Mouse (Mus musculus): Measurements from ENCODE around the gene BC049715. TPM values are rescaled to one million over a fixed set of nuclear protein-coding genes. Genes with fewer than 3 reads are reported as not detected.
"Not testable (repeated sequence)": the region's sequence is repeated elsewhere in the genome, so short reads cannot be mapped to it uniquely, and the experiment has no call there.

Gene BC049715
- polyA plus RNA-seq, 1 experiment from 2014 or later: 2.3 TPM

DNA sequence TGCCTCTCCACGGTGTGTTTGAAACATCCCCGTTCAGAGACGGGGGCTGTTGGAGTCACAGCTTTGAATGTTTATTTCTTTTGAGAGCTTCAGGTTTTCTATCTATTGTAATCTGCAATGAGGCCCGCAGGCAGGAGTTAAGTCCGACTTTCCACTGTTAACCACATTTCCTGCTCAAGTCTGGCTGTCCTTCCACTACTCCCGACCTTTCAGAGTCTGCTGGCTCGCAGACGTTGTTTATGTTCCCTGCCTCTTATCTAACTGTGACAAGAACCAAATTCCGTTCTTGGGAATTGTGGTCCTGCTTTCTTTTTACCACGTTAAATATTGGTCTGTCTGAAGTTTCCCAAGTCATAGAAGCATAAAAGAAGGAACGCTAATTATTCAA lies 30.4 kb downstream of the BC049715 start:
- no peaks in the 10 kb centered on the region for H3K9me3 ChIP-seq
- no peak overlapping the region for H3K4me3 ChIP-seq
- H3K27me3 ChIP-seq (ENCODE audit: insufficient read depth, poor library complexity, severe bottlenecking): no peaks in the 10 kb centered on the region
- peak overlapping the region; percentile 64 for H3K27ac ChIP-seq
- H3K36me3 ChIP-seq: no peaks in the 10 kb centered on the region
- DNase-seq (ENCODE audit: low spot score): no peak
- peaks cover 8% of the 10 kb centered on the region; the same call in 1 of the 2 replicates for H3K4me1 ChIP-seq (replicated peaks)
- 65% methylated on average over 11 of the region's 11 CpGs for WGBS

DNA sequence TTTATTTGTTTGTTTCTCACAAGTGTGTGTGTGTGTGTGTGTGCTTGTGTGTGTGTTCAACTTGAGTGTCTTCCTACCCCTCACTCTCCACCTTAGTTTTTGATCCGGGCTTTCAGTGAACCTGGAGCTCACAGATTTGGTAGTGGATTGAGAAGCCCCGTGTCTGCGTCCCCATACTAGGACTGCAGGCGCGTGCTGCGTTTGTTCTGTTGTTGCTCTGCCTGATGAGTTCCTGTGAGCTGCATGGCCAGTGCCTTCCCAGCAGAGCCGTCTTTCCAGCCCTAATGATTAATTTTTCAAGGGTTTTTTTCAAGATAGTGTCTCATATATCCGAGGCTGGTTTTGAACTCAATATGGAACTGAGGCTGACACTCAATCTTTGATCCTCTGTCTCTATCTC lies 31.0 kb downstream of the BC049715 start:
- Histone ChIP-seq H3K36me3 (no peaks in the 10 kb centered on the region), H3K27me3 (ENCODE audit: insufficient read depth, poor library complexity, severe bottlenecking) (no peaks in the 10 kb centered on the region), H3K27ac (peak overlapping the region; percentile 69), H3K4me3 (no peak overlapping the region), H3K9me3 (no peaks in the 10 kb centered on the region), H3K4me1 (replicated peaks) (0 out of 2 replicates have a peak, but pooled peaks cover 7% of the 10 kb centered on the region)
- no peak for DNase-seq (ENCODE audit: low spot score)
- 85% methylated on average over 8 of the region's 8 CpGs for WGBS

DNA sequence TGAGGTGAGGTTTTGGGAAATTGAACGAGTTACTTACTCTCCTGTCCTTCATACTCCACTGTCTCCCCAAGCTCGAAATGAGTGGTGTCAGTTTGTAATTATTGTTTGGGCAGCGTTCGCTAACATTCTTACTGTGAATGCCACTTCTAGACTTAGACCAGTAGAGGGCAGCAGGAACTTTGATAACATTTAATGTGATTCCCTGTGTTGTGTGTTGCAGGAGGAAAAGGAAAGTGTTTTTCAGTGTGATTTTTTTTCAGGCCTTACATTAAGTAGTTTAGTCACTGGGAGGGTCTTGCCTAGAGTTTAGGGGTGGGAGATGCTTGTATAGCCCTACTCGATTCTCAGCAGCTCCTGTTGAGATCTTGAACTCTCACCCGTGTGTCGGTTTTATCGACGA lies 33.6 kb downstream of the BC049715 start:
- WGBS: 51% methylated on average over 9 of the region's 9 CpGs
- DNase-seq (ENCODE audit: low spot score): peak; percentile 12
- Histone ChIP-seq H3K27me3 (ENCODE audit: insufficient read depth, poor library complexity, severe bottlenecking) (no peaks in the 10 kb centered on the region), H3K4me3 (no peak overlapping the region), H3K9me3 (no peaks in the 10 kb centered on the region), H3K36me3 (no peaks in the 10 kb centered on the region), H3K4me1 (replicated peaks) (0 out of 2 replicates have a peak, but pooled peaks cover 7% of the 10 kb centered on the region), H3K27ac (no peak overlapping the region)

DNA sequence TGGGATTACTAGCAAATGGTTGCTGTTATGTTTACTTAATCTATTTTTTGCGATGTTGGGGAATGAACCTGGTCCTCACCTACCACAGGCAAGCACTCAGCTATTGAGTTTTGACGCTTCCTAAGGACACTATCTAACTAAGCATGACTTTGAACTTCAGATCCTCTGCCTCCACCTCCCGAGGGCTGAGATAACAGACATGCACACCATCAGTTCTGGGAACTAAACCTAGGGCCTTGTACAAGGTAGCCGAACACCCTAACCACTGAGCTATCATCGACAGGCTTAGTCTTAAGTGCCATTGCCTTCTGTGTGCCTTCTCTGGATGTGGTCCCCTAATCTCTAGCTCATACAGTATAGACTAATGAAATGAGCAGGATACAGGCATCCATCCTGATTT lies 37.9 kb downstream of the BC049715 start:
- H3K27ac ChIP-seq: no peak overlapping the region
- no peaks in the 10 kb centered on the region for H3K36me3 ChIP-seq
- H3K4me1 ChIP-seq (replicated peaks): no peaks in the 10 kb centered on the region
- H3K9me3 ChIP-seq: no peaks in the 10 kb centered on the region
- H3K27me3 ChIP-seq (ENCODE audit: insufficient read depth, poor library complexity, severe bottlenecking): no peaks in the 10 kb centered on the region
- H3K4me3 ChIP-seq: no peak overlapping the region
- DNase-seq (ENCODE audit: low spot score): no peak
- 95% methylated on average over 5 of the region's 5 CpGs for WGBS

DNA sequence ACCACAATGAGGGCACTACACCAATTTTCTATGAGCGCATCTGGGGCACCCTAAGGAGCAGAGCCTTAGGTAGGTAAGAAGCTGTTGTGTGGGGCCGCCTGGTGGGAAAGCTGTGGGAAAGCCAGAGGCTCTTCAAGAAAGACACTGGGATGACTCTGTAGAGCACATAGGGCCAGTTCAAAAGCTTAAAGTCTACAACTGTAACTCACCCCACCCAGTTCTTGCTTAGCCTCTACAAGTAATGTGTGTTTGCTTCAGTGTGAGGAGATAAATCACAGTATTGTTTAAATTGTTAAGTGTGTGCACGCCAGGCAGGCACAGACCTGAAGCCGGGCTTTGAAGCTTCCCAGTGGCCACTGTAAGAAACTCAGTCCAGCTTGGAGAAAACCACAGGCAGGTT lies 38.7 kb downstream of the BC049715 start:
- Histone ChIP-seq H3K27me3 (ENCODE audit: insufficient read depth, poor library complexity, severe bottlenecking) (no peaks in the 10 kb centered on the region), H3K27ac (no peak overlapping the region), H3K36me3 (no peaks in the 10 kb centered on the region), H3K9me3 (no peaks in the 10 kb centered on the region), H3K4me3 (no peak overlapping the region), H3K4me1 (replicated peaks) (no peaks in the 10 kb centered on the region)
- DNase-seq (ENCODE audit: low spot score): no peak
- WGBS: 79% methylated on average over 4 of the region's 4 CpGs

DNA sequence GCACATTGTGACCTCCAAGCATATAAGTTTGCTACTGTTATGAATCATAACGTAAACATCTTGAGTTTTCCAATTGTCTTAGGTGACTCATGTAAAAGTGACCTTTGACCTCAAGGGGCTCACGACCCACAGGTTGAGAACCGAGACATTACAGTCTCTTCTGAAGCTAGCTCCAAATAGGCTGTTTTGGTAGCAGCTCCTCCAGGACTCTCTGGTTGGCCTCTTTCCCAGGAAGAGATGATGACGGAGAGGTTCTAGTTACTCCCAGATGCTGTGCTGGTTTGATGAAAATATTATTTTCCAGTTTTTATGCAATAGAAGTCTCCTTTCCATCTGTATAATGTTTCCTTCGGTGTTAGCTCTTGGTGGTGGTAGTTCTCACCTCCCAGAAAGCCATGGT lies 41.5 kb downstream of the BC049715 start:
- Histone ChIP-seq H3K36me3 (no peaks in the 10 kb centered on the region), H3K27me3 (ENCODE audit: insufficient read depth, poor library complexity, severe bottlenecking) (no peaks in the 10 kb centered on the region), H3K27ac (no peak overlapping the region), H3K9me3 (no peaks in the 10 kb centered on the region), H3K4me3 (no peak overlapping the region), H3K4me1 (replicated peaks) (no peaks in the 10 kb centered on the region)
- no peak for DNase-seq (ENCODE audit: low spot score)
- WGBS: 81% methylated on average over 5 of the region's 5 CpGs

DNA sequence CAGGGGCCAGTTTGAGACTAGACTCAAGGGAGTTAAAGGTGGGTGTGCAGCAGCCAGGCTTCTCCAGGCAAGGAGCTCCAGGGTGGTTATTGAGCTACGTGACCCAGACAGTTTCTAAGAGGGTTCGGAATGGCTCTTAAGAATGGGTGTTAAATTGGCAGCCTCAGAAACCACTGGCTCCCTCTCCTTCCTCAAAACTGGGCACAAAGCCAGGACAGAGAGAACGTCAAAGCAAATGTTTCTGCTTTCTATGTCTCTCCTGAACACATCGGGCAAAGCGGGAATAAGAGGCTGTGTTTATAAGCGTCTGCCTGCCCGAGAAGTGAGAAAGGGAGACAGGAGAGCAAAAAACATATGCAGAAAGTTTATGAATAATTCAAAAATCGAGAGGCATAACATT lies 47.2 kb downstream of the BC049715 start:
- H3K4me3 ChIP-seq: no peak overlapping the region
- H3K27ac ChIP-seq: no peak overlapping the region
- no peaks in the 10 kb centered on the region for H3K9me3 ChIP-seq
- DNase-seq (ENCODE audit: low spot score): no peak
- 80% methylated on average over 8 of the region's 8 CpGs for WGBS
- H3K27me3 ChIP-seq (ENCODE audit: insufficient read depth, poor library complexity, severe bottlenecking): no peaks in the 10 kb centered on the region
- no peaks in the 10 kb centered on the region for H3K4me1 ChIP-seq (replicated peaks)
- no peaks in the 10 kb centered on the region for H3K36me3 ChIP-seq

DNA sequence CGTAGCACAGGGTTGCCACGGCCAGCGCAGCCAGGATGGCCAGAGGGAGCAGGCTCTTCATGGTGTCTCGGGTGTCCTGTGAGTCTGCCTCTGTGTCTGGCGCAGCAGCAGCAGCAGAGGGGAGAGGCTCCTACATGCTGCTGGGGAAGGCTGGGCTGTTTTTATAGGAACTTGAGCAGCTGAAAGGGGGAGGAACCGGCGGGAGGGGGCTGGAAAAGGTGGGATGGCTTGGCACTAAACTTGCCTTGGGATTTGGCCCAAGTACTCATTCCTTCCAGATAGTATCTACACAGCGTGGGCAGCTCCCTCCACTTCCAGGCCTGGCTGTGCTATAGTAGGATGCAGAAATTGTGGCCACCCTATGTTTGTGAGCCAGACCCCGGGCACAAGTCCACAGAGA lies 48.2 kb downstream of the BC049715 start, which contains the start of gene Mgp:
TSS of gene Mgp (minus strand) at position 154 of the 400 bp plus-strand sequence.
- 55% methylated on average over 9 of the region's 9 CpGs for WGBS

DNA sequence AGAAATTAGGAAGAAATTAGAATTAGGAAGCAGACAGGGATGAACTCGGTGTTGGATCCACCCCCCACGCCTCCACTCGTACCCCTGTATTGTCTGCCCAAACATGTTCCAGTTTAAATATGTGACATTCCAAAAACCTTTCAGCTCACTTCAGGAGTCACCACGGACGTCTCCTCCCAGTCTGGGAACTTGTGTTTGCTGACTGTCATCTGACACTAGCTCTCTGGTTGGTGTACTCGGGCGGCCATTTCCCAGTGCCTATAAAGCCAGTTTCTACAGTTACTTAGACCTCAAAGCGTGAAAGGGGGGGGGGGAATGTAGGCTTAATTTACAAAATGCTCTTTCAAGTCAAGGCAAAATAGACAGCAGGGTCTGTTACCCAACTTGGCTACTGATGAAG lies 54.3 kb downstream of the BC049715 start:
- H3K9me3 ChIP-seq: no peaks in the 10 kb centered on the region
- H3K4me1 ChIP-seq (replicated peaks): no peaks in the 10 kb centered on the region
- no peaks in the 10 kb centered on the region for H3K27me3 ChIP-seq (ENCODE audit: insufficient read depth, poor library complexity, severe bottlenecking)
- DNase-seq (ENCODE audit: low spot score): no peak
- H3K36me3 ChIP-seq: no peaks in the 10 kb centered on the region
- no peak overlapping the region for H3K4me3 ChIP-seq
- WGBS: 74% methylated on average over 8 of the region's 8 CpGs
- no peak overlapping the region for H3K27ac ChIP-seq

More for the DNA sequence above, 48.2 kb downstream of the BC049715 start, which contains the start of gene Mgp:
- no peak within 1 kb of the TSS for H3K27ac ChIP-seq
- H3K4me3 ChIP-seq: no peak within 1 kb of the TSS
- no peaks in the 10 kb centered on the region for H3K4me1 ChIP-seq (replicated peaks)
- H3K36me3 ChIP-seq: no peaks in the 10 kb centered on the region
- no peaks in the 10 kb centered on the region for H3K9me3 ChIP-seq
- DNase-seq (ENCODE audit: low spot score): peak; percentile 33
- no peaks in the 10 kb centered on the region for H3K27me3 ChIP-seq (ENCODE audit: insufficient read depth, poor library complexity, severe bottlenecking)

DNA sequence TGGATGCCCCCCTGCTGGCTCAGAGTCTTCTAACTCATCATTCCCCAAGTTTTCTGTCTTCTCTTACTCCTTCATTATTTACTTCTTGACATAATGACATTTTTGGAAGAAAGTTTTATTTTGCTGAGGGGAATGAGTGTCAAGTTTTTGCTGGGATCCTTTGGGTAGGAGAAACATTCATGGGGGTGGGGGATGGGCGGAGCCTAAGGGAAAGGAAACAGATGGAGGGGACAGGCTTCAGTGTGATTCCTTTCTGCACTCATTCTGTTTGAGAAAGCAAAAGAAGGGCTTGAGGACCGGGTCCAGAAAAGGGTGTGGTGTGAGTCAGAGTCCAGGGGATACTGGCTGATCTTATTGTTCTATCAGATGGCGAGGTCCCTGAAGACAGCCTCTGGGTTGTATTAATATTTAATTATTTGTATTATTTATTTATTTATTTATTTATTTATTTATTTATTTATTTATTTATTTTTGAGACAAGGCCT lies 56.0 kb downstream of the BC049715 start:
- Histone ChIP-seq H3K4me3 (no peak overlapping the region), H3K27ac (no peak overlapping the region), H3K36me3 (no peaks in the 10 kb centered on the region), H3K27me3 (ENCODE audit: insufficient read depth, poor library complexity, severe bottlenecking) (no peaks in the 10 kb centered on the region), H3K4me1 (replicated peaks) (no peaks in the 10 kb centered on the region), H3K9me3 (no peaks in the 10 kb centered on the region)
- DNase-seq (ENCODE audit: low spot score): no peak
- WGBS: 78% methylated on average over 3 of the region's 3 CpGs

DNA sequence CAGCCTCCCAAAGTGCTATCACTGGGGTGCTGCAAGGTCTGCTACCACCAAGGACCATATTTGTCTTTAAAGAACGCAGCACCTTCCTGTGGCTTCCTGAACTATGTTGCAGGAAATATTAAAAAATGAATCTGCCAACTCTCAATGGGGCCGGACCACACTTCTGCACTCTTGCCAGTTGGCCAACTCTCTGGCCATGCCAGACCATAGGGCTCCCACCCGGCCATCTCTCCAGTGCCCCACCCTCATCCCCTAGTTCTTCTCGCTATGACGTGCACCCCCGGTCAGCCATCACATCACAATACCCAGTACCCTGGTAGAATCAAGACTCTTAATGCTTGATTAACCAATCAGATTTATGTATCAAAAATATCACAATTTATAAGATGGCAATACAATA lies 56.5 kb downstream of the BC049715 start:
- DNase-seq (ENCODE audit: low spot score): no peak
- no peak overlapping the region for H3K27ac ChIP-seq
- H3K4me3 ChIP-seq: no peak overlapping the region
- WGBS: 92% methylated on average over 6 of the region's 6 CpGs
- no peaks in the 10 kb centered on the region for H3K27me3 ChIP-seq (ENCODE audit: insufficient read depth, poor library complexity, severe bottlenecking)
- no peaks in the 10 kb centered on the region for H3K9me3 ChIP-seq
- no peaks in the 10 kb centered on the region for H3K36me3 ChIP-seq
- H3K4me1 ChIP-seq (replicated peaks): no peaks in the 10 kb centered on the region

DNA sequence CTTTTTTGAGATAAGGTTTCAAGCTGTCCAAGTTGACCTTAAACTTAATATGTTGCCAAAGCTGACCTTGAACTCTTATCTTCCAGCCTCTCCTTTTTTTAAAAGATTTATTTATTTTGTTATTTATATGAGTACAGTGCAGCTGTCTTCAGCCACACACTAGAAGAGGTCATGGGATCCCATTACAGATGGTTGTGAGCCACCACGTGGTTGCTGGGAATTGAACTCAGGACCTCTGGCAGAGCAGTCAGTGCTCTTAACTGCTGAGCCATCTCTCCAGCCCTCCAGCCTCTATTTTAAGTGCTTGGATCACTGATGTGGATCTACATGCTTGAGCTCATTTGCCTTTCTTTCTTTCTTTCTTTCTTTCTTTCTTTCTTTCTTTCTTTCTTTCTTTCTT lies 57.3 kb downstream of the BC049715 start:
- not testable (repeated sequence) for H3K4me1 ChIP-seq (replicated peaks); H3K27me3 ChIP-seq (ENCODE audit: insufficient read depth, poor library complexity, severe bottlenecking); DNase-seq (ENCODE audit: low spot score); H3K9me3 ChIP-seq; H3K4me3 ChIP-seq; H3K27ac ChIP-seq; H3K36me3 ChIP-seq
- WGBS: 59% methylated on average over 1 of the region's 1 CpGs

DNA sequence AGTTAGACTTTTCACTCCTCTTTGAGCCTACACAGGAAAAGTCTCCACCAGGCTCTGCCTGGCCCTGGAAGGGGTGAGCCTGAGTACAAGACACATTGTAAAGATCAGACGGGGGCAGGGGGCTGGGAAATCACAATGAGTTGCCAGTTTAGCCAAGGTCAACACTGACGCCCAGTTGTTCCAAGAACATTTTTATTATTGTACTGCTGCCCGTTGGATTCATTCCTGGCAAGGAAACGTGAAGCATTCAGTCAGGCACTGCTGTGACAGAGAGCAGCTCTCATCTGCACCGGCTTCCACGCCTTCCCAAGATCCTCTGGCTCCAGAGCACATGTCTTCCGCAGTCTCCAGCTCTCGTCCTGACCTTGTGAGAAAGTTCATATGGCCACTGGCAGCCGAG lies 60.4 kb downstream of the BC049715 start:
- no peaks in the 10 kb centered on the region for H3K36me3 ChIP-seq
- H3K9me3 ChIP-seq: no peaks in the 10 kb centered on the region
- no peaks in the 10 kb centered on the region for H3K4me1 ChIP-seq (replicated peaks)
- no peak overlapping the region for H3K27ac ChIP-seq
- no peak overlapping the region for H3K4me3 ChIP-seq
- DNase-seq (ENCODE audit: low spot score): no peak
- H3K27me3 ChIP-seq (ENCODE audit: insufficient read depth, poor library complexity, severe bottlenecking): no peaks in the 10 kb centered on the region
- WGBS: 81% methylated on average over 9 of the region's 9 CpGs

DNA sequence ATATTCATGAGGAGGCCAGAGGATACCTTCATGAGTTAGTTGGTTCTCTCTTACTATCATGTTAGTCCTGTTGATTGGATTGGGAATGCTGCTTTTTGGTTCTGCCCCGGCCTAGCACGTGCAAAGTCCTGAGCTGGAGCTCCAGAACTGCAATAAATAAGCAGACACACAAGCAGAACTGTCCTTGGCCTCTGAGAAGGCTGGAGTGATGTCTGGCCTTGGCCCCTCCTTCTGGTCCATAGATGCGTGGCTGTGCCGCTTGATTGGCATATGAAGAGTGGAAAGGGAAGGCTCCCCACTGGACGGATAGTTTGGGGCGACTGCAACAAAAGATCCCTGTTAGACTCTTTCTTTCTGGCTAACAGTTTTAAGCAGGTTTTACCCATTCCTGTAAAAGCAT lies 61.6 kb downstream of the BC049715 start:
- H3K4me1 ChIP-seq (replicated peaks): no peaks in the 10 kb centered on the region
- H3K36me3 ChIP-seq: no peaks in the 10 kb centered on the region
- H3K9me3 ChIP-seq: no peaks in the 10 kb centered on the region
- WGBS: 84% methylated on average over 6 of the region's 6 CpGs
- H3K27me3 ChIP-seq (ENCODE audit: insufficient read depth, poor library complexity, severe bottlenecking): no peaks in the 10 kb centered on the region
- no peak overlapping the region for H3K27ac ChIP-seq
- no peak for DNase-seq (ENCODE audit: low spot score)
- no peak overlapping the region for H3K4me3 ChIP-seq
